Comparison of ENCODE assay signal across 7 mouse cellular contexts in genomic region chr9:22475424-22475868, GRCm38 (mm10). TPM values are rescaled to one million over a fixed set of nuclear protein-coding genes. Genes with fewer than 3 reads are reported as not detected.
DNase-seq lines count a peak whose midpoint lies in the region; ATAC-seq lines count a peak whose summit lies in the region.

TSS of gene Bbs9 (plus strand) at chr9:22475715.

- H3K4me1 ChIP-seq in intestine, embryonic 15.5 days (replicated peaks), result no peaks in the 10 kb centered on the region
- H3K4me1 ChIP-seq in midbrain, embryonic 10.5 days, result peaks cover 13% of the 10 kb centered on the region

- H3K27ac ChIP-seq in intestine, embryonic 15.5 days, result 0 out of 2 replicates have a peak within 1 kb of the TSS, but pooled peaks have one; percentile 28
- H3K27ac ChIP-seq in midbrain, embryonic 10.5 days (replicated peaks), result peak within 1 kb of the TSS; percentile 74

- H3K36me3 ChIP-seq in intestine, embryonic 15.5 days, result no peaks in the 10 kb centered on the region
- no peaks in the 10 kb centered on the region for H3K36me3 ChIP-seq in midbrain, embryonic 10.5 days

- peak; percentile 97 for DNase-seq in adrenal gland, adult 2 months
- DNase-seq in embryo, embryonic 11.5 days (ENCODE audit: low read depth, low spot score), result peak; percentile 87
- DNase-seq in gastrocnemius, postnatal 36 days, result peak; percentile 84 to 87
- DNase-seq in left cerebral cortex, postnatal 25 days (ENCODE audit: low spot score in 2 of 2), result peak; percentile 95 to 98
- DNase-seq in midbrain, embryonic 10.5 days (ENCODE audit: low spot score), result peak; percentile 92
- DNase-seq in right cerebral cortex, postnatal 4 days, result peak; percentile 88

- H3K9me3 ChIP-seq in intestine, embryonic 15.5 days, result no peaks in the 10 kb centered on the region
- no peaks in the 10 kb centered on the region for H3K9me3 ChIP-seq in midbrain, embryonic 10.5 days (replicated peaks)

- peak within 1 kb of the TSS; percentile 78 for H3K4me2 ChIP-seq in intestine, embryonic 15.5 days (replicated peaks)

- intact Hi-C loops in gastrocnemius, postnatal 36 days (cut with DNase I), result no loop called here
- intact Hi-C loops in left cerebral cortex, postnatal 25 days (cut with DNase I), result no loop called here

- H3K27me3 ChIP-seq in intestine, embryonic 15.5 days (replicated peaks), result no peaks in the 10 kb centered on the region
- H3K27me3 ChIP-seq in midbrain, embryonic 10.5 days (ENCODE audit: low read depth, poor library complexity, severe bottlenecking), result no peaks in the 10 kb centered on the region

- WGBS in intestine, embryonic 15.5 days, result 0% methylated on average over 25 of the region's 25 CpGs
- WGBS in midbrain, embryonic 10.5 days, result under 1% methylated on average over 25 of the region's 25 CpGs

- ATAC-seq in intestine, embryonic 15.5 days, result peak; percentile 100

- peak within 1 kb of the TSS; percentile 55 for H3K9ac ChIP-seq in intestine, embryonic 15.5 days

- peak within 1 kb of the TSS; percentile 50 for H3K4me3 ChIP-seq in intestine, embryonic 15.5 days (replicated peaks)
- H3K4me3 ChIP-seq in midbrain, embryonic 10.5 days, result peak within 1 kb of the TSS; percentile 68

RNA-seq across cellular contexts. Expression of gene Bbs9, which starts in this region (rescaled TPM):
- 10 to 100 TPM; 12.8 to 18.0 TPM for total RNA-seq in adrenal gland, adult 2 months (2021)
- polyA plus RNA-seq in adrenal gland, adult 2 months (2012; rRNA removed), result 4.3 and 6.0 TPM in 2 replicates
- 1 to 10 TPM; 6.8 to 8.7 TPM for total RNA-seq in gastrocnemius, postnatal 36 days (2021)
- polyA plus RNA-seq in intestine, embryonic 15.5 days (2015; fragmentation: Nextera tagmentation; extraction: Ambion mirVana), result 11.8 and 13.1 TPM in 2 replicates
- total RNA-seq in left cerebral cortex, postnatal 25 days (2021), result 10 to 100 TPM; 27.8 to 28.6 TPM
- 12.5 and 13.2 TPM in 2 replicates for polyA plus RNA-seq in midbrain, embryonic 10.5 days (2016; fragmentation: Nextera tagmentation; extraction: Ambion mirVana)

Comparison
In these comparisons a context has a peak if more than half of its experiments do, and no peak if none do; other contexts are left out.
1. Peak in every context shown above with its lines: DNase-seq, ATAC-seq, H3K4me3 ChIP-seq and H3K27ac ChIP-seq.